Mouse (Mus musculus): Measurements from ENCODE around the gene Melk. TPM values are rescaled to one million over a fixed set of nuclear protein-coding genes. Genes with fewer than 3 reads are reported as not detected.

Gene Melk
- polyA plus RNA-seq, 1 experiment from 2014 or later = 58.5 TPM

GRCm38 (mm10) chr4:44267437-44267836, 33.2 kb upstream of the Melk start:
- ATAC-seq (ENCODE audit: insufficient read depth, low FRiP score, low TSS enrichment) = no peak
- no peaks in the 10 kb centered on the region for H3K4me1 ChIP-seq (ENCODE audit: control insufficient read depth, insufficient read depth, low read length)

GRCm38 (mm10) chr4:44269376-44269817, 31.3 kb upstream of the Melk start:
- H3K9me3 ChIP-seq (ENCODE audit: control insufficient read depth, low read length) = no peaks in the 10 kb centered on the region
- DNase-seq (ENCODE audit: low spot score) (no peak), ATAC-seq (ENCODE audit: insufficient read depth, low FRiP score, low TSS enrichment) (no peak)
- no peak overlapping the region for H3K27ac ChIP-seq (ENCODE audit: low read depth, low read length)
- no peaks in the 10 kb centered on the region for H3K27me3 ChIP-seq (ENCODE audit: control insufficient read depth, insufficient read depth, low read length)
- H3K4me2 ChIP-seq (ENCODE audit: low read depth) = no peak overlapping the region
- H3K9ac ChIP-seq (ENCODE audit: low read length) = no peak overlapping the region
- no peaks in the 10 kb centered on the region for H3K4me1 ChIP-seq (ENCODE audit: control insufficient read depth, insufficient read depth, low read length)
- no peak overlapping the region for H3K4me3 ChIP-seq (ENCODE audit: low read depth, low read length)
- 93% methylated on average over 14 of the region's 14 CpGs for WGBS
- no peaks in the 10 kb centered on the region for H3K36me3 ChIP-seq (ENCODE audit: control insufficient read depth, insufficient read depth, low read length)

More at GRCm38 (mm10) chr4:44267437-44267836, 33.2 kb upstream of the Melk start:
- no peaks in the 10 kb centered on the region for H3K27me3 ChIP-seq (ENCODE audit: control insufficient read depth, insufficient read depth, low read length)
- H3K27ac ChIP-seq (ENCODE audit: low read depth, low read length) = no peak overlapping the region
- no peaks in the 10 kb centered on the region for H3K9me3 ChIP-seq (ENCODE audit: control insufficient read depth, low read length)
- H3K4me3 ChIP-seq (ENCODE audit: low read depth, low read length) = no peak overlapping the region
- no peak overlapping the region for H3K9ac ChIP-seq (ENCODE audit: low read length)
- no peaks in the 10 kb centered on the region for H3K36me3 ChIP-seq (ENCODE audit: control insufficient read depth, insufficient read depth, low read length)
- H3K4me2 ChIP-seq (ENCODE audit: low read depth) = no peak overlapping the region
- WGBS = 86% methylated on average over 6 of the region's 6 CpGs
- DNase-seq (ENCODE audit: low spot score) = no peak

DNA sequence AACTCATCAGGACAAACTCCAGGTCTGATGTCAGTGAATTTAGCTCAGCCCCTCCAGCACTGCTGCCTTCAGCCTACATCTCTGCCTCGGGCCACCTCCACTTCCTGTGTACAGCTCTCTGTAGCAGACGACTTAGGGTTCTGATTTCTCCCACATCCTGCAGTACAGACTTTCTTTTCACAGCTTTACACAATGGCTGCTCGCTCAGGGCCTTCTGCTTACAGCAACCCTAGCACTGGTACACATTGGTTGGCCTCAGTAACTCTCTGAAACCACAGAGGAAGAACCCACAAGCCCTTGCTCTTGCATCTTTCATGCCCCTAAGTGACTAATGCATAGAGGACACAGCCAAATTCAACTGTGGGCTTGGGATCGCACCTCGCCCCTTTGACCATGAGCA, 29.5 kb upstream of the Melk start:
- 72% methylated on average over 5 of the region's 5 CpGs for WGBS

DNA sequence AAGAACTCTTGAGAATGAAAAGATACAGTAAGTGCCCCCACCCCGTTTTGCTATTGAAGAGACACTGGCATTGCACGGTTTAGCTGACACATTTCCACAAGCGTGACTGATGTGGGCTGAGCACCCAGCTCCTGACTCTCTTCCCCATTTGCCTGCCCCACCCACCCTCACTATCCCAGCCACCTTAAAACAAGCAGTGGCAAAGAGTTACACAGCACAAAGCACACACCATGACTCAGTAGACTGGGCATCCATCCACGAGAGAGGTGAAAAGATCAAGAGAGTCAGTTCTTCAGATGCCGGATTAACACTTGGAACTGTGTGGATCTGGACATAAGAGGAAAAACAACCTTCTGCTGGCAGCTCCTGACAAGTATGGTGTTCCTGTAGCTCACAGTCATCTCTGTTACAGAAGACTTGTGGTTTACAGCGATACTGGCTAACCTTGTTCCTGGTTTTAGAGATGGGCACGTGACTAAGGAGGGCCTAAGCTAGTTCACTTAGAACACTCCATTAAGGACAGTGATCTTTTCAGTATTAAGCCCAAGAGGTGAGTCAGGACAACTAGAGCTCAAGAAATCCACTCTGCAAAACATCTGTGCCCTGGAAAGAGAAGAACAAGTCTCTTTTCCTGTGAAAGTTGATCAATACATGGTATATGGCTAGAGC, 18.9 kb upstream of the Melk start:
- DNase-seq (ENCODE audit: low spot score) = no peak
- ATAC-seq (ENCODE audit: insufficient read depth, low FRiP score, low TSS enrichment) = no peak
- Histone ChIP-seq H3K27ac (ENCODE audit: low read depth, low read length) (no peak overlapping the region), H3K36me3 (ENCODE audit: control insufficient read depth, insufficient read depth, low read length) (no peaks in the 10 kb centered on the region), H3K4me3 (ENCODE audit: low read depth, low read length) (no peak overlapping the region), H3K9me3 (ENCODE audit: control insufficient read depth, low read length) (no peaks in the 10 kb centered on the region), H3K27me3 (ENCODE audit: control insufficient read depth, insufficient read depth, low read length) (no peaks in the 10 kb centered on the region), H3K4me1 (ENCODE audit: control insufficient read depth, insufficient read depth, low read length) (no peaks in the 10 kb centered on the region), H3K9ac (ENCODE audit: low read length) (no peak overlapping the region), H3K4me2 (ENCODE audit: low read depth) (no peak overlapping the region)
- WGBS = 81% methylated on average over 7 of the region's 7 CpGs

More for the DNA sequence above, 29.5 kb upstream of the Melk start:
- Histone ChIP-seq H3K4me2 (ENCODE audit: low read depth) (no peak overlapping the region), H3K9me3 (ENCODE audit: control insufficient read depth, low read length) (no peaks in the 10 kb centered on the region), H3K4me3 (ENCODE audit: low read depth, low read length) (no peak overlapping the region), H3K27ac (ENCODE audit: low read depth, low read length) (no peak overlapping the region), H3K4me1 (ENCODE audit: control insufficient read depth, insufficient read depth, low read length) (no peaks in the 10 kb centered on the region), H3K9ac (ENCODE audit: low read length) (no peak overlapping the region), H3K36me3 (ENCODE audit: control insufficient read depth, insufficient read depth, low read length) (no peaks in the 10 kb centered on the region), H3K27me3 (ENCODE audit: control insufficient read depth, insufficient read depth, low read length) (no peaks in the 10 kb centered on the region)
- no peak for DNase-seq (ENCODE audit: low spot score)
- no peak for ATAC-seq (ENCODE audit: insufficient read depth, low FRiP score, low TSS enrichment)

- Histone ChIP-seq H3K4me1 (ENCODE audit: control insufficient read depth, insufficient read depth, low read length) (no peaks in the 10 kb centered on the region), H3K27ac (ENCODE audit: low read depth, low read length) (no peak overlapping the region), H3K4me3 (ENCODE audit: low read depth, low read length) (no peak overlapping the region), H3K9me3 (ENCODE audit: control insufficient read depth, low read length) (no peaks in the 10 kb centered on the region), H3K36me3 (ENCODE audit: control insufficient read depth, insufficient read depth, low read length) (no peaks in the 10 kb centered on the region), H3K4me2 (ENCODE audit: low read depth) (no peak overlapping the region), H3K27me3 (ENCODE audit: control insufficient read depth, insufficient read depth, low read length) (no peaks in the 10 kb centered on the region), H3K9ac (ENCODE audit: low read length) (no peak overlapping the region)
- DNase-seq (ENCODE audit: low spot score) (peak; percentile 56), ATAC-seq (ENCODE audit: insufficient read depth, low FRiP score, low TSS enrichment) (no peak)
- WGBS = 13% methylated on average over 7 of the region's 7 CpGs
Observed at GRCm38 (mm10) chr4:44292534-44292933, 8.1 kb upstream of the Melk start.

DNA sequence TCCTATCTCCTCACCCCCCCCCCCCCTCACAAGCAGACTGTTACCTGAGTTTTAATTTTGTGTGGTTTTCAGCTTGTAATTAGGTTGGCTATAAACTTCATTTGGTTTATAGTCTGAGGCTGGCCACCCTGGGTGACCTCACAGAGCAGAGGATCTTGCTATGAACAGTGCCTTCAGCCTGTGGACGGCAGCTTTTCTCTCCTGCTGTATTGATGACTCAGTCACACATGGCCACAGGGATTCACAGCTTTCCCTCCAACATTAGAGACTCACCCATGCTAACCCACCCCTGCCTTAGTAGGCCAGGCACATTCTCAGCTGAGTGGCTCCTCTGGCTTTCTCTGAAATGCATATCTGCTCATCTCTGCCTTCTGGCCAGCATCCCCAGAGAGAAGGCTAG, 4.8 kb upstream of the Melk start:
- ATAC-seq (ENCODE audit: insufficient read depth, low FRiP score, low TSS enrichment) = no peak
- Histone ChIP-seq H3K27me3 (ENCODE audit: control insufficient read depth, insufficient read depth, low read length) (no peaks in the 10 kb centered on the region), H3K9ac (ENCODE audit: low read length) (no peak overlapping the region), H3K9me3 (ENCODE audit: control insufficient read depth, low read length) (no peaks in the 10 kb centered on the region), H3K27ac (ENCODE audit: low read depth, low read length) (no peak overlapping the region), H3K4me3 (ENCODE audit: low read depth, low read length) (no peak overlapping the region), H3K4me1 (ENCODE audit: control insufficient read depth, insufficient read depth, low read length) (no peaks in the 10 kb centered on the region), H3K36me3 (ENCODE audit: control insufficient read depth, insufficient read depth, low read length) (no peaks in the 10 kb centered on the region), H3K4me2 (ENCODE audit: low read depth) (no peak overlapping the region)
- no peak for DNase-seq (ENCODE audit: low spot score)
- WGBS = 60% methylated on average over 1 of the region's 1 CpGs

GRCm38 (mm10) chr4:44306585-44306984, 5.9 kb downstream of the Melk start:
- ATAC-seq (ENCODE audit: insufficient read depth, low FRiP score, low TSS enrichment) (no peak), DNase-seq (ENCODE audit: low spot score) (no peak)
- Histone ChIP-seq H3K9ac (ENCODE audit: low read length) (no peak overlapping the region), H3K4me3 (ENCODE audit: low read depth, low read length) (no peak overlapping the region), H3K9me3 (ENCODE audit: control insufficient read depth, low read length) (no peaks in the 10 kb centered on the region), H3K27me3 (ENCODE audit: control insufficient read depth, insufficient read depth, low read length) (no peaks in the 10 kb centered on the region), H3K27ac (ENCODE audit: low read depth, low read length) (no peak overlapping the region), H3K36me3 (ENCODE audit: control insufficient read depth, insufficient read depth, low read length) (peaks cover 6% of the 10 kb centered on the region), H3K4me1 (ENCODE audit: control insufficient read depth, insufficient read depth, low read length) (peaks cover 3% of the 10 kb centered on the region; the same call in 1 of the 2 replicates), H3K4me2 (ENCODE audit: low read depth) (no peak overlapping the region)
- WGBS = 94% methylated on average over 7 of the region's 7 CpGs

DNA sequence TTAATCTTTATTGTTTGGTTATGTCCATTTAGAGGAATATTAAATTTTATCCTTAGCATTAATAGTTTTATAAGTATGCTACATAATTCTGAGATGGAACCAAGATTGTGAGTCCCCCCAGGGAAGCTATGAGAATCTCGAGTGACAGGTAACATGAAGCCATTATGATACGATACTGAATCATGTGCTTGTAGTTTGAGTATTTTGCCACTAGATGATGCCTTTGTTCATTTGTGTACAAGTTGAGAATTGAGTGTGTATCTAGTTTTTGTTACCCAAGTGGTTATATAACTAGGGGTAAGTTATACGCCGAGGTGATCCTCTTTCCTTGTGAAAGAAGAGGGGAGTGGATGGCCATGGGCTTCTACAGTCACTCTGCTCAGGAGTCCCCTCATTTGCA, 9.8 kb downstream of the Melk start:
- no peak for ATAC-seq (ENCODE audit: insufficient read depth, low FRiP score, low TSS enrichment)
- DNase-seq (ENCODE audit: low spot score) = no peak
- Histone ChIP-seq H3K4me1 (ENCODE audit: control insufficient read depth, insufficient read depth, low read length) (no peaks in the 10 kb centered on the region), H3K9me3 (ENCODE audit: control insufficient read depth, low read length) (no peaks in the 10 kb centered on the region), H3K9ac (ENCODE audit: low read length) (no peak overlapping the region), H3K4me2 (ENCODE audit: low read depth) (no peak overlapping the region), H3K4me3 (ENCODE audit: low read depth, low read length) (no peak overlapping the region), H3K27ac (ENCODE audit: low read depth, low read length) (no peak overlapping the region), H3K36me3 (ENCODE audit: control insufficient read depth, insufficient read depth, low read length) (peaks cover 6% of the 10 kb centered on the region; the same call in 1 of the 2 replicates), H3K27me3 (ENCODE audit: control insufficient read depth, insufficient read depth, low read length) (no peaks in the 10 kb centered on the region)
- 88% methylated on average over 4 of the region's 4 CpGs for WGBS

- H3K4me3 ChIP-seq (ENCODE audit: low read depth, low read length) = no peak overlapping the region
- DNase-seq (ENCODE audit: low spot score) = no peak
- no peaks in the 10 kb centered on the region for H3K4me1 ChIP-seq (ENCODE audit: control insufficient read depth, insufficient read depth, low read length)
- peaks cover 6% of the 10 kb centered on the region; the same call in 1 of the 2 replicates for H3K36me3 ChIP-seq (ENCODE audit: control insufficient read depth, insufficient read depth, low read length)
- WGBS = 94% methylated on average over 4 of the region's 4 CpGs
- no peak overlapping the region for H3K4me2 ChIP-seq (ENCODE audit: low read depth)
- no peaks in the 10 kb centered on the region for H3K27me3 ChIP-seq (ENCODE audit: control insufficient read depth, insufficient read depth, low read length)
- ATAC-seq (ENCODE audit: insufficient read depth, low FRiP score, low TSS enrichment) = no peak
- no peak overlapping the region for H3K27ac ChIP-seq (ENCODE audit: low read depth, low read length)
- H3K9ac ChIP-seq (ENCODE audit: low read length) = no peak overlapping the region
- no peaks in the 10 kb centered on the region for H3K9me3 ChIP-seq (ENCODE audit: control insufficient read depth, low read length)
Observed at GRCm38 (mm10) chr4:44310911-44311310, 10.2 kb downstream of the Melk start.

Data from neural tube, embryonic 11.5 days (tissue).